Mouse (Mus musculus): ENCODE results near the gene Uri1. TPM values are rescaled to one million over a fixed set of nuclear protein-coding genes. Genes with fewer than 3 reads are reported as not detected.

The Uri1 gene
- polyA plus RNA-seq, 1 experiment from 2014 or later = 44.2 TPM

- Histone ChIP-seq H3K4me1 (0 out of 2 replicates have a peak, but pooled peaks cover 2% of the 10 kb centered on the region), H3K27ac (replicated peaks) (no peak overlapping the region), H3K4me3 (no peak overlapping the region), H3K36me3 (no peaks in the 10 kb centered on the region), H3K9me3 (replicated peaks) (no peaks in the 10 kb centered on the region), H3K27me3 (ENCODE audit: low read depth, poor library complexity, severe bottlenecking) (no peaks in the 10 kb centered on the region)
- DNase-seq (ENCODE audit: low spot score) = no peak
- WGBS = 62% methylated on average over 2 of the region's 2 CpGs
Observed at GRCm38 (mm10) chr7:37999691-38000090, 23.7 kb downstream of the Uri1 start.

DNA sequence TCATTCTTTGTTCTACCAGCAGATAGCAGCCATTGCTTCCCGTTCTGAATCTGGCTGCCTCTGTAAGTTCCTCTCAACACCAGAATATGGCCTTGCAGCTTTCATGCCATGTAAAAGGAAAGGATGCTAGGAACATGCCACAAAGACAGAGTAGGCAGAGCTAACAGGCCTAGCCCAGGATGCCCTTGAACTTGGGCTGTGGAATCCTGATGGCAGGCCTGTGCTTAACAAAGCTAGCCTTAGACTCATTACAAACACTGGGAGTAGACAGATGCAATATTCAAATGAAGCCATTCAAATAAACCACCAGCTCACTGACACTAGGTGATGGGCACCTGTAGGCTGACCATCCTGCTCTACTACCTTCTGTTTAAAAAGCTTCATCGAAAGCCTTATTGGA, 30.5 kb downstream of the Uri1 start:
- no peak overlapping the region for H3K27ac ChIP-seq (replicated peaks)
- 95% methylated on average over 2 of the region's 2 CpGs for WGBS
- no peaks in the 10 kb centered on the region for H3K36me3 ChIP-seq
- no peaks in the 10 kb centered on the region for H3K9me3 ChIP-seq (replicated peaks)
- no peak overlapping the region for H3K4me3 ChIP-seq
- no peaks in the 10 kb centered on the region for H3K4me1 ChIP-seq
- no peaks in the 10 kb centered on the region for H3K27me3 ChIP-seq (ENCODE audit: low read depth, poor library complexity, severe bottlenecking)
- DNase-seq (ENCODE audit: low spot score) = no peak

DNA sequence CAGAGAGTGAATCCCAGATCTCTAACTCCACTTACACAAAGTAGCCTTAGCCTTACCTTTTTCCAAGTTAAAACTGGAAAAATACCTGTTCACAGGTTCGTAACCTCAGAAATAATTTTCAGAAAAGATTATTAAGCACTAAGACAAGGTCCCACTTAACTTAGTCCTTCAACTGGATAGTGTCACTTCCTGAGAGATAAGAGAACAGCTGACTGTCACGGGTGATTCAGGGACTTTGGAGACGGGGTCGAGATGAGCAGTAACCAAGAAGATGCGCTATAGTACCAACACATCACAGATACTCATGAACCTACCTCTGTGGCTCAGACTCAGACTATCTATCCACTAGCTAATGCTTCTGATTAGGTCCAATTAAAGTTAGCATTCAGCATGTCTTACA, 38.5 kb downstream of the Uri1 start:
- H3K9me3 ChIP-seq (replicated peaks) = no peaks in the 10 kb centered on the region
- no peak overlapping the region for H3K27ac ChIP-seq (replicated peaks)
- no peak overlapping the region for H3K4me3 ChIP-seq
- H3K36me3 ChIP-seq = peaks cover 11% of the 10 kb centered on the region
- peaks cover 8% of the 10 kb centered on the region for H3K4me1 ChIP-seq
- H3K27me3 ChIP-seq (ENCODE audit: low read depth, poor library complexity, severe bottlenecking) = no peaks in the 10 kb centered on the region
- no peak for DNase-seq (ENCODE audit: low spot score)
- WGBS = 90% methylated on average over 5 of the region's 5 CpGs

DNA sequence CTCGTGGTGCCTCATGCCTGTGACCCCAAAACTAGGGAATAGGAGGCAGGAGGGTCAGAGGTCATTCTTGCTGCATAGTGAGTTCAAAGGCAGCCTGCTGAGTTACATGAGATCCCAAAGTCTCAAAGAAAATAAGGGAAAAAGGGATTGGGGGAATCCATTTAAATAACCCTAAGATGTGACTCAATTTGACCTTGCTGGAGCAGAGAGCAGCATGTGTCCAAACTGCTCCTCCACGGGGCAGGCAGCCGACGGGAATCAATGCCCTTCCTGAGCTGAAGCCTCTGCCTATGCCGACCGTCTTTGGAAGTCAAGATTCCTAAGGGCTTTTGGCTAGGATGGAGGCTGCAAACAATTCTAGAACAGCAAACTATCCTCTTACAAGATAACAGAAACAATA, 39.9 kb downstream of the Uri1 start:
- no peak overlapping the region for H3K27ac ChIP-seq (replicated peaks)
- WGBS = 37% methylated on average over 6 of the region's 6 CpGs
- H3K9me3 ChIP-seq (replicated peaks) = no peaks in the 10 kb centered on the region

GRCm38 (mm10) chr7:37979729-37980128, 43.6 kb downstream of the Uri1 start:
- 93% methylated on average over 3 of the region's 3 CpGs for WGBS
- no peak for DNase-seq (ENCODE audit: low spot score)
- no peaks in the 10 kb centered on the region for H3K9me3 ChIP-seq (replicated peaks)
- peaks cover 35% of the 10 kb centered on the region for H3K36me3 ChIP-seq
- no peaks in the 10 kb centered on the region for H3K27me3 ChIP-seq (ENCODE audit: low read depth, poor library complexity, severe bottlenecking)
- no peak overlapping the region for H3K4me3 ChIP-seq
- H3K4me1 ChIP-seq = peaks cover 8% of the 10 kb centered on the region
- no peak overlapping the region for H3K27ac ChIP-seq (replicated peaks)

More for the DNA sequence above, 39.9 kb downstream of the Uri1 start:
- Histone ChIP-seq H3K4me3 (no peak overlapping the region), H3K36me3 (peaks cover 24% of the 10 kb centered on the region), H3K27me3 (ENCODE audit: low read depth, poor library complexity, severe bottlenecking) (no peaks in the 10 kb centered on the region), H3K4me1 (peaks cover 8% of the 10 kb centered on the region)
- no peak for DNase-seq (ENCODE audit: low spot score)

DNA sequence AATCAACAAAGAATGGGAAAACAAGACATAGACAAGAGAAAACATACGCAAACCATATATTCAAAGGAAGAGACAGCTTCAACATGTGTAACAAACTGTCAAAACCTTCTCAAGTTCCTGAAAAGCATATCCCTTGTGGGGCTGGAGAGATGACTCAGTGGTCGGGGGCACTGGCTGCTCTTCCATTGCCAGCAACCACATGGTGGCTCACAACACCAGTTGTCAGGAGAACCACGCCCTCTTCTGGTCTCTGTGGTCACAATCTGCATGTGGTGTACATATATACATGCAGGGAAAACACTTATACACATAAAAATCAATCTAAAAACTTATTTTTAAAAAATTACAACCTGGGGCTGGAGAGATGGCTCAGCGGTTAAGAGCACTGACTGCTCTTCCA, 44.9 kb downstream of the Uri1 start:
- WGBS = 91% methylated on average over 4 of the region's 4 CpGs
- DNase-seq (ENCODE audit: low spot score) = no peak
- peaks cover 35% of the 10 kb centered on the region for H3K36me3 ChIP-seq

DNA sequence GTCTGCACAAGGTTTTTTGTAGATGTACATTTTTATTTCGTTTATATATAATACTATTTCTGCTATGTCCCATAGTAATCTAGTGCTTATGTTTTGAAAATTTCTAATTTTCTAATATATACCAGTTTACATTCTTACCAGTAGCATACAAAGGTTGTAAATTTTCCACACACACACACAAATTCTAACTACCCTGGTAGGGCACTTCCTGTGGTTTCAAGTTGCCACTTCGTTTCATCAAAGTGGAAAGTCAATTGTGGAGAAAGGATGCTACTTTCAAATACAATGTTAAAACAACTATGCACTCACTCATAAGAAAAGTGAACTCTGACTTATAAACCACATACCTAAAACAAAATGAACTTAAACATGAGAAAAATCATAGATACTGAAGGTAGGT, 45.7 kb downstream of the Uri1 start:
- H3K36me3 ChIP-seq = peaks cover 33% of the 10 kb centered on the region

More for the DNA sequence above, 44.9 kb downstream of the Uri1 start:
- H3K9me3 ChIP-seq (replicated peaks) = no peaks in the 10 kb centered on the region
- no peak overlapping the region for H3K4me3 ChIP-seq
- H3K27me3 ChIP-seq (ENCODE audit: low read depth, poor library complexity, severe bottlenecking) = no peaks in the 10 kb centered on the region
- H3K27ac ChIP-seq (replicated peaks) = no peak overlapping the region
- peaks cover 4% of the 10 kb centered on the region; the same call in 1 of the 2 replicates for H3K4me1 ChIP-seq

DNA sequence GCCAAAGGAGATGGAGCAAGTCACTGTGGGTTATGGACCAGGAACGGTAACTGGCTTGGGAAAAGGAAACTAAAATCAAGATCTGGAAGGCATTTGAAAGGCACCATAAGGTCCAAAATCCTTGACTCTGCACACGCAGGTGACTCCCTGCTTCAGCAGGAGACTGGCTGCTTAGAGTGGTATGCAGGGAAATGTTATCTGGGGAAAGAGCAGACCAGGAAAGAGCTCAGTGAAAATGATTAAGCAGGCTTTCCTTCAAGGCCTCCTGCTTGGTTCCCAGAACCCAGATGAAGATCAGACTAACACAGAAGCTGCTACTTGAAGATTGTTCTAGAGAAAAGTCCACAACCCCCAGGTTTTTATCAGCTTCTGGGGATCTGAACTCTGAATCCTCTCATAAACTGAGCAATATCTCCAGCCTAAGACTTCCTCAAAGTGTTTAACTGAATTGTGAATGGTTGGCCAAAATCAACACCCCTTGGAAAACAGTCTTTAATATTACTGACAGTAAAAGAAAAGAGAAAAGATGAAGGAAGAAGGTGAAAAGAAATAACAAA, 50.3 kb downstream of the Uri1 start:
- Histone ChIP-seq H3K9me3 (replicated peaks) (no peaks in the 10 kb centered on the region), H3K4me1 (peaks cover 21% of the 10 kb centered on the region), H3K27ac (replicated peaks) (no peak overlapping the region), H3K27me3 (ENCODE audit: low read depth, poor library complexity, severe bottlenecking) (no peaks in the 10 kb centered on the region), H3K4me3 (no peak overlapping the region), H3K36me3 (peaks cover 9% of the 10 kb centered on the region)
- DNase-seq (ENCODE audit: low spot score) = no peak
- 88% methylated on average over 2 of the region's 2 CpGs for WGBS

More for the DNA sequence above, 45.7 kb downstream of the Uri1 start:
- H3K27ac ChIP-seq (replicated peaks) = no peak overlapping the region
- H3K9me3 ChIP-seq (replicated peaks) = no peaks in the 10 kb centered on the region
- no peak overlapping the region for H3K4me3 ChIP-seq
- no peaks in the 10 kb centered on the region for H3K27me3 ChIP-seq (ENCODE audit: low read depth, poor library complexity, severe bottlenecking)
- H3K4me1 ChIP-seq = peaks cover 3% of the 10 kb centered on the region
- DNase-seq (ENCODE audit: low spot score) = no peak
- WGBS = 95% methylated on average over 2 of the region's 2 CpGs

DNA sequence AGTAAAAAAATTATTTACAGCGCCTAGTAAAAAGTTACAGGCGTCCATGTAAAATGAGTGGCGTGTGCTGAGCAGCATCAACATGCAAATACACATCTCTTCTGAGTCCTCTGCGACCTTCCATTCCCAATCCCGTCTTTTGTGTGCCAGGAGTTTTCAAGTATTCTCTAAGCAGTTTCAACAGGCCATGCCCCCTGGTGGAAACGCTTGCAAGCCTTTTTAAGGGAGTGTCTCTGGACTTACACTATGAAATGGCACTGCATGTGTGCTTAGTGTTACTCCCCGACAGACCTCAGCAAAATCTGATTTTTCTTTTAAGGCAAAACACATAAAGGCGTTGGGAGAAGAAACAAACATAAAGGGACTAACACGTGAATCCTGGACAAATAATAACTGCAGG, 50.8 kb downstream of the Uri1 start:
- Histone ChIP-seq H3K9me3 (replicated peaks) (no peaks in the 10 kb centered on the region), H3K27ac (replicated peaks) (no peak overlapping the region), H3K36me3 (peaks cover 9% of the 10 kb centered on the region), H3K4me3 (no peak overlapping the region), H3K4me1 (peaks cover 21% of the 10 kb centered on the region), H3K27me3 (ENCODE audit: low read depth, poor library complexity, severe bottlenecking) (no peaks in the 10 kb centered on the region)
- 76% methylated on average over 9 of the region's 9 CpGs for WGBS
- DNase-seq (ENCODE audit: low spot score) = peak; percentile 19

GRCm38 (mm10) chr7:37962326-37962725, 61.0 kb downstream of the Uri1 start:
- 94% methylated on average over 17 of the region's 17 CpGs for WGBS
- Histone ChIP-seq H3K4me3 (no peak overlapping the region), H3K27me3 (ENCODE audit: low read depth, poor library complexity, severe bottlenecking) (no peaks in the 10 kb centered on the region), H3K36me3 (peaks cover 69% of the 10 kb centered on the region), H3K9me3 (replicated peaks) (no peaks in the 10 kb centered on the region), H3K4me1 (no peaks in the 10 kb centered on the region), H3K27ac (replicated peaks) (no peak overlapping the region)
- no peak for DNase-seq (ENCODE audit: low spot score)

- 94% methylated on average over 11 of the region's 11 CpGs for WGBS
- peaks cover 79% of the 10 kb centered on the region for H3K36me3 ChIP-seq
- H3K9me3 ChIP-seq (replicated peaks) = no peaks in the 10 kb centered on the region
- no peaks in the 10 kb centered on the region for H3K27me3 ChIP-seq (ENCODE audit: low read depth, poor library complexity, severe bottlenecking)
- H3K4me3 ChIP-seq = no peak overlapping the region
- H3K4me1 ChIP-seq = no peaks in the 10 kb centered on the region
- no peak overlapping the region for H3K27ac ChIP-seq (replicated peaks)
- no peak for DNase-seq (ENCODE audit: low spot score)
Observed at GRCm38 (mm10) chr7:37961247-37961646, 62.1 kb downstream of the Uri1 start.

GRCm38 (mm10) chr7:37951841-37952240, 71.5 kb downstream of the Uri1 start:
- H3K36me3 ChIP-seq = peaks cover 35% of the 10 kb centered on the region
- WGBS = 78% methylated on average over 9 of the region's 9 CpGs
- no peaks in the 10 kb centered on the region; the same call in 1 of the 2 replicates for H3K9me3 ChIP-seq (replicated peaks)
- 0 out of 2 replicates have a peak, but pooled peaks cover 4% of the 10 kb centered on the region for H3K4me1 ChIP-seq
- no peak overlapping the region for H3K4me3 ChIP-seq
- no peaks in the 10 kb centered on the region for H3K27me3 ChIP-seq (ENCODE audit: low read depth, poor library complexity, severe bottlenecking)
- H3K27ac ChIP-seq (replicated peaks) = no peak overlapping the region
- no peak for DNase-seq (ENCODE audit: low spot score)

GRCm38 (mm10) chr7:37936459-37936858, 86.9 kb downstream of the Uri1 start:
- 82% methylated on average over 8 of the region's 8 CpGs for whole genome bisulfite sequencing
- H3K27ac ChIP-seq (replicated peaks) = no peak overlapping the region
- H3K27me3 ChIP-seq (ENCODE audit: low read depth, poor library complexity, severe bottlenecking) = no peaks in the 10 kb centered on the region
- DNase-seq (ENCODE audit: low spot score) = no peak
- H3K4me1 ChIP-seq = peaks cover 31% of the 10 kb centered on the region
- H3K4me3 ChIP-seq = no peak overlapping the region
- no peaks in the 10 kb centered on the region; the same call in 1 of the 2 replicates for H3K9me3 ChIP-seq (replicated peaks)
- peaks cover 17% of the 10 kb centered on the region for H3K36me3 ChIP-seq
